Mouse (Mus musculus) embryonic facial prominence, embryonic 15.5 days (tissue): ENCODE results near the gene Ryr1. TPM values are rescaled to one million over a fixed set of nuclear protein-coding genes. Genes with fewer than 3 reads are reported as not detected.

Experiments
- ATAC-seq: fragments of 200-750 bp; cut with Nextera tagmentation; 2 replicates; pipeline ENCODE4 v1.8.0; 2017; ENCODE audit warnings: low read depth, moderate TSS enrichment; ENCODE audit not compliant: insufficient number of reproducible peaks, low FRiP score, low TSS enrichment
- H3K27ac ChIP-seq: fragments of 300-500 bp; sonication (generic); replicated peaks from 2 replicates; pipeline ENCODE4 v1.5.1; 2015; ENCODE audit warnings: mild to moderate bottlenecking, inconsistent platforms
- H3K27me3 ChIP-seq: fragments of 300-500 bp; sonication (generic); 2 replicates; pipeline ENCODE4 v1.6.1; 2015; ENCODE audit warnings: inconsistent platforms
- H3K36me3 ChIP-seq: fragments of 300-500 bp; sonication (generic); 2 replicates; pipeline ENCODE4 v1.6.1; 2015; ENCODE audit warnings: mild to moderate bottlenecking, inconsistent platforms
- H3K4me1 ChIP-seq: fragments of 300-500 bp; sonication (generic); 2 replicates; pipeline ENCODE4 v1.6.1; 2015; ENCODE audit warnings: inconsistent platforms
- H3K4me2 ChIP-seq: fragments of 300-500 bp; sonication (generic); replicated peaks from 2 replicates; pipeline ENCODE4 v1.6.1; 2015; ENCODE audit warnings: mild to moderate bottlenecking, inconsistent platforms
- H3K4me3 ChIP-seq: fragments of 300-500 bp; sonication (generic); replicated peaks from 2 replicates; pipeline ENCODE4 v1.5.1; 2015; ENCODE audit warnings: mild to moderate bottlenecking, inconsistent platforms
- H3K9ac ChIP-seq: fragments of 300-500 bp; sonication (generic); 2 replicates; pipeline ENCODE4 v1.6.1; 2015; ENCODE audit warnings: inconsistent platforms
- H3K9me3 ChIP-seq: fragments of 300-500 bp; sonication (generic); replicated peaks from 2 replicates; pipeline ENCODE4 v1.6.1; 2016; ENCODE audit warnings: inconsistent platforms
- WGBS: fragments of 180-500 bp; shearing (Covaris S2); methylation state at CpG from one replicate; pipeline ENCODE4 v1.1.7; 2015; 5-methylcytosine and 5-hydroxymethylcytosine counted together
- polyA plus RNA-seq: library from polyadenylated mRNA; unstranded; fragments of >200 nt; fragmentation: Nextera tagmentation; extraction: Ambion mirVana; gene quantifications from 2 replicates; pipeline ENCODE4 v1.2.1, GENCODE M21; 2015

The Ryr1 gene
- polyA plus RNA-seq, 1 experiment from 2014 or later: 8.0 TPM

GRCm38 (mm10) chr7:28966751-28967505 is 158.1 kb downstream of the Ryr1 start:
- Histone ChIP-seq H3K36me3 (peaks cover 20% of the 10 kb centered on the region), H3K27ac (0 out of 2 replicates have a peak overlapping the region, but pooled peaks have one; percentile 4), H3K9ac (no peak overlapping the region), H3K4me1 (peaks cover 12% of the 10 kb centered on the region; the same call in 1 of the 2 replicates), H3K4me3 (no peak overlapping the region), H3K27me3 (no peaks in the 10 kb centered on the region), H3K4me2 (no peak overlapping the region), H3K9me3 (no peaks in the 10 kb centered on the region)
- WGBS: 66% methylated on average over 4 of the region's 4 CpGs
- ATAC-seq: no peak

GRCm38 (mm10) chr7:28966181-28966580 is 158.8 kb downstream of the Ryr1 start:
- Histone ChIP-seq H3K9me3 (no peaks in the 10 kb centered on the region), H3K27me3 (no peaks in the 10 kb centered on the region), H3K4me1 (0 out of 2 replicates have a peak, but pooled peaks cover 7% of the 10 kb centered on the region), H3K4me2 (no peak overlapping the region), H3K27ac (no peak overlapping the region), H3K36me3 (peaks cover 13% of the 10 kb centered on the region), H3K9ac (no peak overlapping the region), H3K4me3 (no peak overlapping the region)
- no peak for ATAC-seq
- WGBS: 61% methylated on average over 4 of the region's 5 CpGs

DNA sequence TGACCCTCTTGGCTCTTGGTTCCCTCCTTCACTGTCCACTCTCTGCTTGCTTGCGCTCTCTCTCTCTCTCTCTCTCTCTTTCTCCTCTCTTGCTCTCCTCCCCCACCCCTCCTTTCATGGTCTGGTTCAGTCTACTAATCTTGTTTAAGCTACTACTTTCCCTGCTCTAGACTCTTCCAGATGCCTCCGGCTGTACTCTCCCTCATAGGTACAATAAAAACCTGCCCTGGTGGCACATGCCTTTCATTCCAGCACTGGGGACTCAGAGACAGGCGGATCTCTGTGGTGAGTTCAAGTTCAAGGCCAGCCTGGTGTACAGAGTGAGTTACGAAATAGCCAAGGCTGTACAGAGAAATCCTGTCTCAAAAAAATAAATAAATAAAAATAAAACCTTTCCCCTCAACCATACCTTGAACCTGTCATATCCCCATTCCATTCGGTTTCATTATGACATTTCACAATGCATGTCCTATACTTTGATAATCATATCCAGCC is 159.6 kb downstream of the Ryr1 start:
- ATAC-seq: no peak
- no peak overlapping the region for H3K9ac ChIP-seq
- H3K4me1 ChIP-seq: peaks cover 13% of the 10 kb centered on the region
- H3K4me3 ChIP-seq: no peak overlapping the region
- H3K27ac ChIP-seq: no peak overlapping the region
- no peak overlapping the region for H3K4me2 ChIP-seq
- 69% methylated on average over 5 of the region's 5 CpGs for WGBS
- H3K36me3 ChIP-seq: peaks cover 7% of the 10 kb centered on the region
- H3K9me3 ChIP-seq: no peaks in the 10 kb centered on the region
- no peaks in the 10 kb centered on the region for H3K27me3 ChIP-seq

DNA sequence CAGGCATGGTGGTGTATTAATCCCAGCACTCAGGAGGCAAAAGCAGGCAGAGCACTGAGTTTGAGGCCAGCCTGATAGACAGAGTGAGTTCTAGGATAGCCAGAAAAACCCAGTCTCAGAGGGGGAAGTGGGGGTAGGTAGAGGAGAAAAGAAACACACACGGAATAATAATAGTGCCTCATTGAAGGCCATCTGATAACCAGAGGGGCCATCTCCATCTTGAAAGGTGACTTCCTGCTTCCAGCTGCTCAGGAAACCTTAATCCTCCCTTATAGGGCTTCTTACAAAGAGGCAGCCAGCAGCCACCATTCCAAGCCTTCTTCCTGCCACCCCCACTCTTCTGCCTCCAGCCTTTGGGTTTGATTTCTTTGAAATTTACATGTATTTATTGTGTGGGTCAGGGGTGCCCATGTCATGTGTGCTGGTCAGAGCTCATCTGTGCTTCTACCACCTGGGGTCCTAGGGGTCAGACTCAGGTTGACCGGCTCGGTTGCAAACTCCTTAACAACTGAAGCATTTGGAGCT is 161.5 kb downstream of the Ryr1 start:
- Histone ChIP-seq H3K27me3 (no peaks in the 10 kb centered on the region), H3K4me3 (no peak overlapping the region), H3K27ac (0 out of 2 replicates have a peak overlapping the region, but pooled peaks have one; percentile 80), H3K4me1 (peaks cover 27% of the 10 kb centered on the region), H3K36me3 (no peaks in the 10 kb centered on the region), H3K9me3 (no peaks in the 10 kb centered on the region), H3K4me2 (no peak overlapping the region), H3K9ac (no peak overlapping the region)
- no peak for ATAC-seq
- WGBS: 77% methylated on average over 3 of the region's 3 CpGs

DNA sequence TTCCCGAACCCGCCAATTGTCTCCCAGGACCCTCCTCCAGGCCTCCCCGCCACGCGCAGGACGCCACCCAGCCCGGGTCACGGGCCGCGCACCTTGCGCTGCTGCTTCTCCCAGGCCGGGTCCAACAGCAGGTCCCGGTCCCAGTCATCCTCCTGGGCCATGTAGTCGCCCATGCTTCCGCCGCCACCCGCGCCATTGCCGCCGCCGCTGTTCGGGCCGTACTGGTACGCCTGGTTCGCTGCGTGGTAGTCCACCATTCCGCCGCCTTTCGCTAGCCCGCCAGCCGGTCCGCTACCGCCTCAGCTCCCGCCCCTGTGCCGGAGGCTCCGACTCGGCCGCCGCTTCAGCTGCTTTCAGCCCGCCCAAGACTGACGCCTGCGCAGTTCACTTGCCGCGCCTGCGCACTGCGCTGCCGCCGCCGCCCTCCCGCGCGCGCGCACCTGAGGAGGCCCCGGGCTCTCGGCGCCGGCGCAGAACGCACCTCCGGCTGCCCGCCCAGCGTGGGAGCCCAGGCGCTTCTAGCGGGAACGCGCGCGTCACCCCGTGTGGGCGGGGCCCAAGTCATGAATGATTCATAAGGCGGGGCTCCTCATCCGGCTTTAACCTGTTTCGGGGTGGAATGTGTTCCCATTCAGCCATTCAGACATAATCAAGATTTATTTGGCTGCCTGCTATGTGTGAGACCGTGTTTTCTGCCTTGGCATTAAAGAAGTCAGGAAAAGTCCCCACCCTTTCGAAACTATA is 162.9 kb downstream of the Ryr1 start, which contains the start of gene Actn4:
Gene Actn4, minus strand, starts transcription at position 414 of the 744 bp plus-strand sequence.
- Histone ChIP-seq H3K36me3 (no peaks in the 10 kb centered on the region), H3K27me3 (no peaks in the 10 kb centered on the region), H3K4me3 (peak within 1 kb of the TSS; percentile 87), H3K9ac (peak within 1 kb of the TSS; percentile 94), H3K4me1 (peaks cover 39% of the 10 kb centered on the region), H3K9me3 (no peaks in the 10 kb centered on the region), H3K27ac (peak within 1 kb of the TSS; percentile 80), H3K4me2 (peak within 1 kb of the TSS; percentile 80)
- under 1% methylated on average over 76 of the region's 76 CpGs for WGBS
- ATAC-seq: peak; percentile 95

- Histone ChIP-seq H3K4me3 (peak overlapping the region; percentile 87), H3K9ac (peak overlapping the region; percentile 94), H3K4me1 (peaks cover 40% of the 10 kb centered on the region), H3K27me3 (no peaks in the 10 kb centered on the region), H3K27ac (peak overlapping the region; percentile 80), H3K9me3 (no peaks in the 10 kb centered on the region), H3K36me3 (no peaks in the 10 kb centered on the region), H3K4me2 (peak overlapping the region; percentile 80)
- WGBS: 1% methylated on average over 7 of the region's 7 CpGs
- no peak for ATAC-seq
Measured at GRCm38 (mm10) chr7:28961584-28961926, 163.4 kb downstream of the Ryr1 start.

DNA sequence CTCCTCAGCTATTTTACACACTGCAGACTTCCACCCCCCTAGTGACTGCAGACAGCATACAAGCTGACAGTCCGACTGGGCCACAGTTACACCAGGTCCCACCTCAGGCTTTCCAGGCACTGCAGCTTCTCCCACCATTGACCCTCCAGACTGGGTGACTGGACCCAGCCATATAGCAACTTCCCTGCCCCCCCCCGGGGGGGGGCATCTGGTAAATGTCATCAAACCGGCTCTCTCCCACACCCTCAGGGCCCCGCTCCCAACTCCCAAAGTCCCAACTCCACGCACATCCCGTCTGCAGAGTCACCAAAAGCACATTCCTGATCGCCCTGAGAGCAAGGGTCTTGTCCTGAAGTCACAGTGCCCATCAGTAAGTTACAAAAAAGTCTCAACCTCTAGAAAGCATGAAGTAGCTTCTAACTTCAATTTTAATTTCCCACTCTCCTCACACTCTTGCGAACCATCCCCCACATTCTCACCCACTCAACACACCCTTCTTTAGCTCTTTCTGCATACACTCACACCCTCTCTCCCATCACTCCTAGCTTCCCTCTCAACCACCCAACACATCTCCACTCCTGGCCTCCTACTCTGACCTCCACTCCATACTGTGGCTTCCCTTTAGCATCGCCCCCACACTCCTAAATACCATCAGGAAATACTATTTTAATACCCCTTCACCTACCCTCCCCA is 164.5 kb downstream of the Ryr1 start:
- WGBS: 11% methylated on average over 9 of the region's 9 CpGs
- peak overlapping the region; percentile 80 for H3K27ac ChIP-seq
- no peaks in the 10 kb centered on the region for H3K9me3 ChIP-seq
- H3K4me3 ChIP-seq: peak overlapping the region; percentile 87
- H3K36me3 ChIP-seq: 0 out of 2 replicates have a peak, but pooled peaks cover 2% of the 10 kb centered on the region
- no peak for ATAC-seq
- H3K9ac ChIP-seq: peak overlapping the region; percentile 94
- H3K4me2 ChIP-seq: peak overlapping the region; percentile 80
- peaks cover 51% of the 10 kb centered on the region for H3K4me1 ChIP-seq
- H3K27me3 ChIP-seq: no peaks in the 10 kb centered on the region

GRCm38 (mm10) chr7:28959505-28960045 is 165.4 kb downstream of the Ryr1 start:
- WGBS: 33% methylated on average over 6 of the region's 6 CpGs
- Histone ChIP-seq H3K4me1 (peaks cover 60% of the 10 kb centered on the region), H3K9me3 (no peaks in the 10 kb centered on the region), H3K27me3 (no peaks in the 10 kb centered on the region), H3K4me2 (peak overlapping the region; percentile 80), H3K4me3 (peak overlapping the region; percentile 87), H3K9ac (peak overlapping the region; percentile 94), H3K27ac (peak overlapping the region; percentile 80; the same call in 1 of the 2 replicates), H3K36me3 (0 out of 2 replicates have a peak, but pooled peaks cover 6% of the 10 kb centered on the region)
- no peak for ATAC-seq

DNA sequence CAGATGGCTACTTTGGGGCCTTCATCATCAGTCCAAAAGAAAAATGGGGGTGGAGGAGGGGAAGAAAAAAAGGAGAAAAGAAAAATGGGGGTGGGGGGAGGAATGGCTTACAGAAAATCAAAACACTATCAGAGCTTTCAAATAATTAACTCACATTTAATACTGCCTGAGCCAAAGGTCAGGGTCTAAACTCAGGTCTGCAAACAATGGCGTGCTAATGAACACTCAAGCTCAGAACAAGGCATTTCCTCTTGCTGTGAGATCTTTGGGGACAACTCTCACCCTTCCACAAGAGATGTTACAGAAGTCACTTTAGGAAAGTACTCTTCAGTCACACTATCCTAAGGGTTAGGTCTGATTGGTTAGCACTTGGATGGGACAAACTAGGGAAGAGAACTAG is 166.2 kb downstream of the Ryr1 start:
- Histone ChIP-seq H3K4me1 (peaks cover 64% of the 10 kb centered on the region), H3K4me2 (peak overlapping the region; percentile 80; the same call in 1 of the 2 replicates), H3K27me3 (no peaks in the 10 kb centered on the region), H3K36me3 (0 out of 2 replicates have a peak, but pooled peaks cover 6% of the 10 kb centered on the region), H3K4me3 (0 out of 2 replicates have a peak overlapping the region, but pooled peaks have one; percentile 87), H3K27ac (no peak overlapping the region), H3K9ac (no peak overlapping the region), H3K9me3 (no peaks in the 10 kb centered on the region)
- WGBS: 59% methylated on average over 1 of the region's 1 CpGs
- ATAC-seq: no peak

- H3K4me3 ChIP-seq: no peak overlapping the region
- H3K27ac ChIP-seq: peak overlapping the region; percentile 34; the same call in 1 of the 2 replicates
- H3K9ac ChIP-seq: no peak overlapping the region
- no peaks in the 10 kb centered on the region for H3K27me3 ChIP-seq
- WGBS: 56% methylated on average over 1 of the region's 1 CpGs
- no peak for ATAC-seq
- peaks cover 70% of the 10 kb centered on the region for H3K4me1 ChIP-seq
- H3K36me3 ChIP-seq: 0 out of 2 replicates have a peak, but pooled peaks cover 6% of the 10 kb centered on the region
- no peak overlapping the region for H3K4me2 ChIP-seq
- no peaks in the 10 kb centered on the region for H3K9me3 ChIP-seq
Measured at GRCm38 (mm10) chr7:28957997-28958725, 166.8 kb downstream of the Ryr1 start.
